Mouse (Mus musculus): ENCODE measurements at regions not wholly inside any gene's neighbourhood (a gene's known extent, or its start where the extent isn't known, plus 50 kb on each side); places are given as distances from the start of the nearest gene placed in this dataset.
"Not testable (repeated sequence)": the region's sequence is repeated elsewhere in the genome, so short reads cannot be mapped to it uniquely, and the experiment has no call there.

DNA sequence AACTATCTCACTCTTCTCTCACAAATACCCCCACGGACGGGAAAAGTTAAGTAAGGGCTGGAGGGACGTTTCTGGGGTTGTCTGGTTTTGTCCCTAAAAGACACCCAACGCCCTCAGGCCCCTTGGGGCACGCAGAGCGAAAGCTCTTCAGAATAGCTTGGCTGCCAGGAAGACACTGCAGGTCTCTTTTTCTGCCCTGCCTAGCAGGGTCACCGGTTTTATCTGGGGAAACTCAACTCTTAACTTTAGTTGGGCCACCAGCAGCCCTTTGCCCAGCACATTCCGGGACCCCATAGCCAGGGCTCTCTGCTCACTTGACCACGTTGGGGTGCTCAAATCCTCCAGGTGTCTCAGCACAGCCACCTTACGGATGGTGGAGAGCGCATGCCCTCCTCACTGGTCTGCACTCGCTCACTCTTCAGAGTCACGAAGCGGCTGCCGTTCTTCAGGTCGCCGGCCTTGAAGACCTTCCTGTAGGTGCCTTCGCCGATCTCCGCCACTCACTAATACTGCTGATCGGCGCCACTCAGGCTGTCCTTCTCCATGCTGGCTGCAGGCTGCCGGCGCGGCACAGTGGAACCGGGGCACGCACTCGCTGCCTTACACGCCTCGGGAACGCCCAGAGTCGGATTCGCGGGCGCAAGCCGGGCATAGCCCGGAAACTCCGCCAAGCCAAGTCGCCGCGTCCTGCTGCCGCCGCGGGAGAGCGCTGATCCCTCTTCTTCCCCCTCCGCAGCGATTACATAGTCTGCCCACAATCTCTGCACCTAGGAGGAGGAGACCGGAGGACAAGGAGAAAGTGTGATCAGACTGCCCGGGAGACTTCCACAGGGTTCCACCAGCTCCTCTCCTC, 83.0 kb downstream of the Ulbp1 start:
- DNase-seq = peak; percentile 47

DNA sequence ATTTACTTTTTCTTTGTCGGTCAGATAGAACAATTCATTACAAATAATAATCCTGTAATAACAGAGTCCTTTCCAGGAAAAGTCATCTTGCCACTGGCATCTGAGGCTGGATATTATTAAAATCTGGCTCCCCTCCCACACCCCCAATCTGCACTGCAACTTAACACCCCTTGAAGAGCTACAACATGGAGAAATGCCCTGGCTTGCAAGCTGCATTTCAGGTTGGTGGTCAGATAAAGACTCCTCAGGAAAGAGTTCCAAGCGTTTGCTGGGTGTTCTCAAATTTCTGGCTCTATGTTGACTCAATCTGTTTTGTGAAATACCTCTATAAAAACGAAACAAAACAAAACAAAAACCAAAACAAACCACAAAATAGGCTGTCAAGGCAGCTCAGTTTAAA, 114.6 kb downstream of the Ulbp1 start:
- DNase-seq = not testable (repeated sequence)

DNA sequence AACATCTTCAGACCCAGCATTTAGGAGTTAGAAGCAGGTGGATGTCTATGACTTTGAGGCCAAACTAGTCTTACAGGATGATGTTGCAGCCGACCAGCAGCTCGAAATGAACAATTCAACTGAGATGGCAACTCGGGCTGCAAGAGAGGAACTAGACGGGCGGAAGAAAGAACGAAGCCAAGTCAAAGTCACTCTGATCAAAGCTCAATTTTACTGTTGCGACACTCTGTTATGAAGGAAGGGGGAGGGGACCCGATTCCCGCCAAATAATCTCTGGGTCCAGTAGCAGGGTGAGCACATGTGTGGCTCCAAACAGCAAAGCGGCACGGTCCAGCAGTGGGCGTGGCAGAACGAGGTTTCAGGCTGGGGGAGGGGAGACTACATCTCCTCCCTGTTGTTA, 129.1 kb downstream of the Ulbp1 start:
- not testable (repeated sequence) for DNase-seq

DNA sequence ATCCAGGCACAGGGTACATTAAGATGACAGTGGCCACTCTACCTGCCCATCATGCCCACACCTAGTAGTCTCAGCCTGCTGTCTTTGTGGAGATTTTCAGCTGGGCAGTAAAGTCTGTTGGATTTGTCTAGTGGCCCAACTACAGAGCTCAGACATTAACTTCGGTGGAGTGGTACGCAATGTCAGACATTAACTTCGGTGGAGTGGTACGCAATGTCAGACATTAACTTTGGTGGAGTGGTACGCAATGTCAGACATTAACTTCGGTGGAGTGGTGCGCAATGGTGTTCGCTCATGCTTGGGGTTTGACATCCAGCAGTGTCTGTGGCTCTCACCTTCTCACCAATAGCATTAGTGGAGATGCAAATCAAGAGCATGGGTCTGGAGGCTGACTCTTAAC, 129.7 kb downstream of the Ulbp1 start:
- DNase-seq = not testable (repeated sequence)

DNA sequence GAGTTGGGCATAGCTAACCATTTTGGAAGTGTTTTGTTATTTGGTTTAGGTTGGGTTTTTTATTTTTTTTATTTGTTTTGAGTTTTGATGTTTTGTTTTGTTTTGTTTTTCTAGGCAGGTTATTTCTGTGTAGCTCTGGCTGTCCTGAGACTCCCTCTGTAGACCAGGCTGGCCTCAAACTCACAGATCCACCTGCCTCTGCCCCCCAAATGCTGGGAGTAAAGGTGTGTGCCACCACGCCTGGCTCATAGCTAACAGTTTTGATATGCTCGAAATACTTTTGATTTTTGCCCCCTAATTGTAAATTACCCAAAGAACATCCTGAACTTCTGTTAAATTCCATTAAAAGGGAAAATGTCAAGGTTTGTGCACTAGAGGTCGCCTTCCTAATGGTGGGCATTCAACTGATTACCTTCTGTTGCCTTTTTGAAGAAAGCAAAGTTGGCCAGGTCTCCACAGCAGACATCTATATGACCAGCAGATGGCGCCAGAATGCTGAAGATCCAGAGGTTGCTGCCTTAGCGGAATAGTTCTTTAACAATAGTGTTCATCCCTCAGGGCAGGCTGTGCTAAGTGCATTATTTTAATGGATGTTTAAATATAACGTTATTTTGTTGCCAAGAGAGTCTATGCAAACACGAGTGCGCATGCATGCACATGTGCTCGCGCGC, 121.2 kb upstream of the Cnksr3 start:
- peak; percentile 56 for DNase-seq

DNA sequence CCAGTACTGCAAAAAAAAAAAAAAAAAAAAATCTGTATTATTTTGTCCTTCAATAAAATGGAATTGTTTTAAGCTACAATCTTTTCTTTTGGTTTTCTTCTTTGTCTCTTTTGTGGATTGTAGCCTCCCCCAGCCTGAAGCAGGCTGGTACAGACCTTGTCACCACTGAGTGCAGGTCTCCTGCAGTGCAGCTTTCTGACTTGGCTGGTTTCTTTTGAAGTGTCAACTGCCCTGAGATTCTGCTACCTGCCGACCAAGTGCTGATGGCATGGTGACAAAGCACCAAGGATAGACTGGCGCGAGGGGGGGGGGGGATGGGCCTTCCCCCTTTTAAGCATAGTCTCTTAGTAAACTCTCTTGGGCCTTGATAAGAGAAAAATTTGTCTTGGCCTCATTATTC, 116.2 kb upstream of the Cnksr3 start:
- no peak for DNase-seq

DNA sequence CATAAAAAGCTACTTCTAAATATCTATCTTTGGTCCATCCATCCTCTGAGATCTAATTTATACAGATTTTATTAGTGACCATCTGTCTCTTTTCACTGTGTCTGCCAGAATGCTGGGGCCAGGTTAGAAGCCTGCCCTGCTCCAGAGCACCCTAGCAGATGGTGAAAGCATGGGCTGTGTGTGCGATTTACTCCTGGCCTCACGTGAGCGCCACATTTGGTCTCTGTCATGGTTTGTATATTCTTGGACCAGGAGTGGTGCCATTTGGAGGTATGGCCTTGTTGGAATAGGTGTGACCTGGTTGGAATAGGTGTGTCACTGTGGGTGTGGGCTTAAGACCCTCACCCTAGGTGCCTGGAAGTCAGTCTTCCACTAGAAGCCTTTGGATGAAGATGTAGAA, 115.0 kb upstream of the Cnksr3 start:
- not testable (repeated sequence) for DNase-seq

DNA sequence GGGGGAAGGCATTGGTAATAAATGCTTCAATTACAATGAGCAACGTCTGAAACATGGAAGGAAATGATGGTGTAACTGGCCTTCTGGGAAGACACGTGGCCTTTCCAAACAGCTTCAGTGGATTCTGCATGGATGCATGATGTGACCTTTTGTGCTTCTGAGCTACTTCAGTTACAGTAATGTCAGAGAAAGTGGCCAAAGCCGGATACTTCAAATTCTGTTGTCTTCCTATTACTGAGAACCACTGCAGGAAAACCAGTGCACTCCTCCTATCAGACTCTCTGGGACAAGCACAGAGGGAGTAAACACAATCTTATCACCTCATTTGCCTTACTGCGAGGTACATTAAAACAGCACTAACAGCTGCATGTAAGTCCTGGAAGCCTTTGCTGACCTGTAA, 113.0 kb upstream of the Cnksr3 start:
- no peak for DNase-seq

DNA sequence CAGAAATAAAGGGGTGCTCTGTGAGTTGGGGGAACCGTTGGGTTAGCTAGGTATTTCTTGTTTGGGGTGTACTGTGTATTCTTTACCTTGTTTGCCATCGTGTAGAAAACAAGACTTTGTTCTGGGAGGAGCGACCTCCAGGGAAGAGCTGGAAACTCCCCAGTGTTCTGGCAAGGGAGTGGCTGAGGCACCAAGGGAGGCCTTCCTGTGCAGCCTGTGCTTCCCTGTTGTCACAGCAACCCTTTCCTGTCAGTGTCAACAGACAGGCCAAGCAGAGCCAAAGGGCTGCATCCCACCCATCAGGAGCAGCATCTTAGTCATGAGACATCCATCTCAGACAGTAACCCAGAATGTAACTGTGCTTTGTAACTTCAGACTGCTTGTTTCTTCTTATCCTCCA, 111.2 kb upstream of the Cnksr3 start:
- DNase-seq = no peak

DNA sequence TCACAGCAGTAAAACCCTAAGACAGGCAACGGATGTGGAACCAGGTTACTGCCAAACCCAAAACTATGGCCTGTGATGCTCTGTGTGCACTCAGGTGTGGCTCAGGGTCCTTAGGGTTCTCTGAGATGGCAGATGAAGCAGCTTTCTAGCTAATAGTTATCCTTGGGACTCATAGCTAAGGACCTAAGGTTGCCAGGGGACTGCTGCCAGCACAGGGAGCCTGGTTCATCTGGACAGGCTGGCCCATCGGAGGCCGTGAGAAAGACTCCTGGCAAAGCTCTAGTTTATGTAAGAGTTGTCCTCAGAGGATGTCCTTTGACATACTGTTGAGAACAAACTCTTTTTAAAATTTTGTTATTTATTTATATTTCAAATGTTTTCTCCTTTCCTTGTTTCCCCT, 97.9 kb upstream of the Cnksr3 start:
- no peak for DNase-seq

DNA sequence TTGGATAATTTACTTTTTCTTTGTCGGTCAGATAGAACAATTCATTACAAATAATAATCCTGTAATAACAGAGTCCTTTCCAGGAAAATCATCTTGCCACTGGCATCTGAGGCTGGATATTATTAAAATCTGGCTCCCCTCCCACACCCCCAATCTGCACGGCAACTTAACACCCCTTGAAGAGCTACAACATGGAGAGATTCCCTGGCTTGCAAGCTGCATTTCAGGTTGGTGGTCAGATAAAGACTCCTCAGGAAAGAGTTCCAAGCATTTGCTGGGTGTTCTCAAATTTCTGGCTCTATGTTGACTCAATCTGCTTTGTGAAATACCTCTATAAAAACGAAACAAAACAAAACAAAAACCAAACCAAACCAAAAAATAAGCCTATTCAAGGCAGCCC, 93.8 kb upstream of the Cnksr3 start:
- DNase-seq = not testable (repeated sequence)

DNA sequence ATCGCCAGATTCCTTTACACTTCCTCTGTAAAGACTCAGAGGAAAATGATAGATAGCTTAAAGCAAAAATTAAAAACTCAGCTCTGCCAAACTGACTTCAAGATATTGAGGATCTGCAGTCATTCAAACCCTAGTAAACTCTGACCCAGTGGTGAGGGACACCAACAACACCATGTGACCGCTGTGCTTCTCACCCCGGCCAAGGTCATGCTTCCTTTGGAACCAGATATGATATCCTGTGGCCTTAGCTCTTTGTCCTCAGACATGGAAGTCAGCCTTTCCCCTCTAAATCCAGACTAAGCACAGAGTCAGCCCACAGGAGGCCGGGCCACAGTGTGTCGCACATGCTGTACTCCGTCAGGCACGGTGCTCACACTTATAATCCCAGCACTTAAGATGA, 86.3 kb upstream of the Cnksr3 start:
- DNase-seq = no peak

DNA sequence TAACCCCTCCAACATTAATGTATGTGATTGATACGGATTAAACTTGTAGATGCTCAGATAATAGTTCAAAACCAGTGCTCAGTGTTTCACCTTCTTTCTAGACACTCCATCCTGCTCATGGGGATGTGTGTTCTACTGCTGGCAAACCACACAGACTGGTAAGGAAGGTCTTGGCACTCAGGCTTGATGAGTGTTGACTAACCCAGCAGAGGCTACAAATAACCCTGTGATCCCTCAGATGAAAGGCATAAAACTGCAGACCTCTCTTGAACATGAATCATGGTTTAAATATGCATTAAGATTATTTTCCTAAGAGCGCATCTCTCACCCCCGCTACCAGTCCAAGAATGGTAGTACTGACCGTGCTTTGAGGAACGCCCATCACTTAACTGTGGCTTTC, 83.9 kb upstream of the Cnksr3 start:
- no peak for DNase-seq

DNA sequence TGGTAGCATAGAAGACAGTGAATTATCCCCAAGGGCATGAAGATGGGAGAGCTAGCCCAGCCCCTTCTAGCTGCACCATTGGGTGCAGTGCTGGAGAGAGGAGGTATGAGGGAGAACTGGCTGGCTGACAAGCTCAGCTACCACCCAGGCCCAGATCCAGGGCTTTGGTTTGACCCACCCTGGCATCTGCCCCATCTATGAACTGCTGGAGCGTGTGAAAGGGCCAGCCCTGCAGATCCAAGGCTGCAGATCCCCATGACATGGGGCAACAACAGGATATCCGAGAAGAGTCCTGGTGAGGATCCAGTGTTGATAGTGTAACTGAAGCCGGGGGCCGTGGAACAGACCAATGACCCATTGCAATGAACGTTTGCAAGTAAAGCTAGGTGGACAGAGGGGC, 81.2 kb upstream of the Cnksr3 start:
- no peak for DNase-seq

DNA sequence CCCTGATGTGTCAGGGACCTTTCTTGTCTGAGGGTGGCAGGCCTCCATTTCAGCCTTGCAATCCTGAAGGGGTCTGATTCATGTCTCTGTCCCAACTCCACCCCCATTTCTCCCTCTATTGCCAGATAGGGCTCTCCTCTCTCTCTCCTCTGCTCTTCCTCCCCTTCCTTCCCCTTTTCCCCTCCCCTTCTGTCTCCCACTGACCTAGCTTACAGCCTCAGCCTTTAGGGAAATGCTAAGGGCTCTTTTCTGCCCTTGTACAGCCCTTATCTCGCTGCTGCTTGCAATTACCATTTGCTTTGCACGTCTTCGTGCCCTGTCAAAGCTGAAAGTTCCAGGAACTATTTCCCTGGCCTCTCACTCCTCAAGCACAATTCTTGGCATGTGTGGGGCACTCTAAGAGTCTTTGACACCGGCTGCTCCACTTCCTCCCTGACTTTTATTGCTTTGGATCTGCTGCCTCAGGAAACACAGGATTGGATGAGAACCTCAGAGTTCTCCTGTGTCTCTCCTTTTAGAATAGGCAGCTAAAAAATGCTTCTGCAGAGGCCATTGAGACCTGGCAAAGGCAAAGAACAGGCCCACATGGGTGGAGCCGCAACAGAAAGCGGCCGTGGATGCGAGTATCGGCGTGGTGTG, 77.9 kb upstream of the Cnksr3 start:
- DNase-seq = no peak

DNA sequence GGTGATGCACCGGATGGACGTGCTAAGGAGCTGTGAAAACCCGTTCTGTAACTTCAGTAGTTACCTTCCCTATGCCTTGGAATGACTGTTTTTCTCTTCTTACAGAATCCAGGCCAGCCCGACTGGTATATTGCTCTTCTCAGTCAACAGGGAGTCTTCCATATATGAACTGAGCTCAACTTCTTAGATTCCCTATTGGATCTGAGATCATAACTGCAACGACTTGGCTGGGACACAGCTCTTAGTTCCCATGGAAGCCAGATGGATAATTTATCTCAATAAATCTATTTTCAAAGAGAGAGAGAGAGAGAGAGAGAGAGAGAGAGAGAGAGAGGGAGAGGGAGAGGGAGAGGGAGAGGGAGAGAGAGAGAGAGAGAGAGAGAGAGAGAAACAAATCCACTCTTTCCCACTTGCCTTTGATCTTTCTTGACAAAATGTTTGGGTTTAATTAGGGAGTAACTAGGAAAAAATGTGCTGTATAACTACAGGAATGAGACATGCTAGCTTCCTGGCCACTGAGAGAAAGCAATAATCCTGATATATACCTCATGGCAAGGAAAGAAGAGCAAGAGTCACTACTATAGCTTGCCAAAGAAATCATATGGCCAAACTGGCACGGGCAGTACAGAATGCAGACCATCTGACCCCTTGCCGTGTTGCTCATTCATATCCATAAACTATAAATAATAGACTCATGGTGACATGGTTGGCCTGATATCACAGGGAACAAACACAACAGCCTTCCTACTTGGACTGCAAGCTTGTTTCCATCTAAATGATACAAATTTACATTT, 73.3 kb upstream of the Cnksr3 start:
- DNase-seq = no peak

DNA sequence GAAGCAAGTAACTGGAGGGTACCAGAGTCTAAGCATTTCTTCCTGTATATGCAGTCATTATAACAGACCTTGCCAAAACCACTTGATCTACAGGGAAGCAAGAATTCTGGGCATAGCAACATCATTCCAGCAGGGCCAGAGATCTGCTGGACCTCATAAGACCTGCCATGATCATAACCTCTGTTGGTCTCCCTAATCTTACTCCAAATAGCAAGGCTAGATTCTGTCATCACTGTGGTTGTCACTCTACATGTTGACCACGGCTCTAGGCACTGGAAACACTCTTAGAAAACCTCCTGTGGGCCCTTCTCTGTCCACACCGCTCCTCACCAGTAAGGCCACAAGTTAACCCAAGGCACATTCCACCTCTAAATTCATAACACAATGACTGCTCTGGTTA, 68.4 kb upstream of the Cnksr3 start:
- no peak for DNase-seq

DNA sequence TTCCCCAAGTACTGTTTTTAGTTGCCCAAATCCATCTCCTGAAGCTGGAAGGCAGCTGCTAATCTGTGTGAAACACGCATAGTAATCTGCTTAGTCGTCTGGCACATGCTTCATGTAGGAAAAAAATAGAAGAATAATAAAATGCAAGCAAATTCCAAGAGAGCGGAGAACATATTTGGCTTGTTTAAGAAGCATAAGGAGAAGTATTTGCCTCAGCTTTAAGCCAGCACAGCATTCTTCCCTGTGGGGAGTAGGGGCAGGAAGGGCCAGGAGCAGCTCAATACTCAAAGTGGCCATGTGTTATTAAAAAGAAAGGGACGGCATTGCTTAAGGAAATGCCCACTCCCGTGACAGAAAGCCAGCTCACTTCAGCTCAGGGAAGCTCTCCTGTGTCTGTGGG, 66.8 kb upstream of the Cnksr3 start:
- DNase-seq = no peak

DNA sequence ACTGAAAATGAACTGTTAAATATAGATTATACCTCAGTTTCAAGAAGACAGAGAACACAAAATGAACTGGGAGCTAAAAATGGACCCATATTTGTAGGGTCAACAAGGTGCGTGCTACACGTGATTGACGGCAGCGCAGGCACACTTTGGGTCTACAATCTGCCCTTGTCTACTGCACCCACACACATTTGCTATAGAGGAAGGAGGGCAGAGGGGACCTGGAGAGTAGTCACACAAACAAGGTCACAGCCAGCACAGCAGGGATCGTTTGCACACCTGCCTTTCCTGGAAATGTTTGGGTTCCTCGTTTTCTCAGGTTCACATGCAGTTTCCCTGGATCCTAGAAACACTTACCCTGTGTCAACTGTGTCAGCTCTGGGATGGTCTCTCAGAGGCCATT, 63.3 kb upstream of the Cnksr3 start:
- no peak for DNase-seq

DNA sequence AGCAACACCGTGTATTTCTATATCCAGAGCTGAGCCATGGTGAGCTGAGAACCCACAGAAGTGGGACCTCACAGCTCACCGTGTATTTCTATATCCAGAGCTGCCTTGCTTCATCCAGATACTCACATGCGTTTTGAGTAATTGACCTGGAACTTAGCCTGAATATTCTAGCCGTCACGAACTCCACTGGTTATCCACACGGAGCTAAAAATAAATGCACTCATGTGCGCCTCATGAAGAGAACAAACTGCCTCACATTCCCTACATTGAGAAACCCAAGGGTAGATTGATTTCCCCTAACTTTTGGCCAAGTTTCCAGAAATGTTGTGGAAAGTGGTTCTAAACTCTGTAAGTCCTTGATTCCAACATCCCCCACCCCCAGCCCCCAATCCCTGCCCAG, 62.4 kb upstream of the Cnksr3 start:
- DNase-seq = no peak

DNA sequence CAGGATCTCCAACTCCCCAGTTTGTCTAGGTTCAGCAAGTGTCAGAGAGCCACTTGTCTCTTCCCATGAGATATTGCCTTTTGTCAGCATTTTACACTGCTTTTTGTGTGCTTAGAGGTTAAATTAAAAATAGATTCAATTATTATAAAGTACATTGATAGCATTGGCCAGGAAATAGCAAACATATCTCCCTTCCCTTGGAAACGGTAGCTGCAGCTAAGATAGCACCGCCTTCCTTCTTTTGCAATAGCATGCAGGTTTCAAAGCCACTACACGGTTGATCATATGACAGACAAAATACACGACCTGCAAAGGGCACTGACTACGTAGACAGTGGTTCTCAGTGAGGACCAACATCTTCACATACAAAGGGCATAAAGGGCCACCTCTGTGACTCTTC, 59.1 kb upstream of the Cnksr3 start:
- no peak for DNase-seq

DNA sequence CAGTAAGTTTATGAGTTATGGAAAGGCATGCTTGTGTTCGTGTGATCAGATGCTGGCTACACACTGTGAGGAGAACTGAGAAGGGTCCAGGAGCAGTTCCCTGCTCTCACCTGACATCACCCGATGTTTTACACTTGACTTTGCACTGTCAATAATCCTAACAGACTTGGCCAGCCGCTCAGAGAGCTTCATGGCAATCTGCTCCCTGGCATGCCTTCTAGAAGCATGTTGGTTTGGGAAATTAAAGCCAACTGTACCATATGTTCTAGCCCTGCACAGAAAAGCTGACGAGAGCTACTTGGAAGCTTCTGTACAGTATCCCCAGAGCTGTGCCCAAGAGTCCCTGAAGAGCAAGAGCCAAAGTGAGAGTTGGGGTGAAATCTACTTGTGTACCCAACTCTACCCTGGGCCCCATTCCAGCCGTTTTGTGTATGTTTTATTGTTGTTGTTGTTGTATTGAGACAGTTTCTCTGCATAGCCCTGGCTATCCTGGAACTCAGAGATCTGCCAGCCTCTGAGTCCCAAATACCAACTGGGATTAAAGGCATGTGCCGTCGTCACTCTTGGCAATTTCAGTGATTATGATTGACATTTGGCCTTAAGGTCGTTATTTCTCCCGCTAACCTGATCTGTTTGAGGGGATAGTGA, 56.5 kb upstream of the Cnksr3 start:
- no peak for DNase-seq

DNA sequence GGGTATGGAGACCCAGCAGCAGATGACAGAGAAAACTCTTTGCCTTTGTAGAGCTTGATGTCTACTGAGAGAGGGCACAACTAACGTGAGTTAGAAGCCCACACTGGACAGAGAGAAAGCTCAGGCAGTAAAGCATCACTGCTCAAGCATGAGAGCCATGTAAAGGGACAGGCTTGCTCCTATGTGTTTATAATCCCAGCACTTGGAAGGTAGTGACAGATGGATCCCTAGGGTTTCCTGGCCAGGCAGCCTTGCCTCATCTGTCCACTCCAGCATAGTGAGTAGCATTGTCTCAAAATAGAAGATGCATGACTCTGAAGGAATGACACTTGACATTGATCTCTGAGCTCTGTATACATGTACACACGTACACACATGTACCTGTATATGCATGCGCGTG, 55.9 kb upstream of the Cnksr3 start:
- DNase-seq = no peak

Data from thymus, postnatal 25 days (tissue).